Comparison of ENCODE assay signal across 18 mouse cellular contexts in the genomic region with DNA sequence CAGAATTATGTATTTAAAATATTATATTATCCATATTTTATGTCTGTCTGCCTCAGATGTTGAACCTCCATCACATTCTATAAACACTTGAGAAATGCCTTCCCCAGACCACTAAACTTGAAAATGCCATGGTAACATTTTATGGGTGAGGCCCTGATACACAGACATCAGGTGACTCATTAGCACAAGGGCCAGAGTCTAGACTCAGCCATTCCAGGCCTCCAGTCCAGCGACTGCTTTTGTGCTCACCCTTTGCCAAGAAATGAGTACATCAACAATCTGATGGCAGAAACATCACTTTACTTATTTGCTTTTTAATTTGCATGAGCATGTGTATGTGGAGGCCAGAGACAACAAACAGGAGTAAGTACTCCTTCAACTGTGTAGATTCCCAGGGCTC. TPM values are rescaled to one million over a fixed set of nuclear protein-coding genes. Genes with fewer than 3 reads are reported as not detected.
DNase-seq lines count a peak whose midpoint lies in the region; ATAC-seq and TF ChIP-seq lines count a peak whose summit lies in the region.
"Had no signal": no experiment of that assay in that cellular context is flagged by ENCODE, and none has a peak within 500 bp of the region (broad histone marks: within the 10 kb centered on the region; RNA-seq: fewer than 3 reads in every experiment).

No protein-coding gene starts in this region.

- 77% methylated on average over 1 of the region's 1 CpGs for WGBS in kidney, embryonic 15.5 days
- WGBS in intestine, postnatal 0 days = 27% methylated on average over 1 of the region's 1 CpGs
- WGBS in midbrain, embryonic 13.5 days = 95% methylated on average over 1 of the region's 1 CpGs

- ATAC-seq in kidney, embryonic 15.5 days (replicated peaks; ENCODE audit: low FRiP score) = no peak
- ATAC-seq in intestine, postnatal 0 days = peak; percentile 79
- ATAC-seq in midbrain, embryonic 13.5 days = no peak
- ATAC-seq: forebrain, embryonic 13.5 days; inflammation-experienced regulatory T-cells, adult 6 months; liver, postnatal 0 days had no signal

- no peak overlapping the region for H3K9ac ChIP-seq in kidney, embryonic 15.5 days
- H3K9ac ChIP-seq in intestine, postnatal 0 days (ENCODE audit: low read depth, low read length) = no peak overlapping the region
- H3K9ac ChIP-seq in midbrain, embryonic 13.5 days (replicated peaks) = no peak overlapping the region
- H3K9ac ChIP-seq: forebrain, embryonic 13.5 days; heart, embryonic 12.5 days; liver, postnatal 0 days had no signal

- TF ChIP-seq CTCF in intestine, postnatal 0 days (IDR thresholded peaks at IDR 0.05; ENCODE audit: low read depth) = no peak

- DNase-seq in kidney, adult 11 months = peak; percentile 33
- DNase-seq in urinary bladder, postnatal 14 days (ENCODE audit: low spot score) = peak; percentile 24
- no peak for DNase-seq in urinary bladder, postnatal 10 days (ENCODE audit: low spot score)
- no peak for DNase-seq in natural killer cell, adult 2 months (ENCODE audit: low spot score in 2 of 2)
- DNase-seq: cerebellum, adult 2 months; gastrocnemius, postnatal 10 days; liver, postnatal 0 days; right cerebral cortex, postnatal 14 days had no signal

- H3K4me3 ChIP-seq in kidney, embryonic 15.5 days (replicated peaks) = no peak overlapping the region
- no peak overlapping the region for H3K4me3 ChIP-seq in intestine, postnatal 0 days (ENCODE audit: low read depth, low read length)
- H3K4me3 ChIP-seq in midbrain, embryonic 13.5 days (replicated peaks) = no peak overlapping the region
- H3K4me3 ChIP-seq: forebrain, embryonic 13.5 days; heart, embryonic 12.5 days; midbrain, embryonic 10.5 days had no signal

- peaks cover 2% of the 10 kb centered on the region for H3K4me1 ChIP-seq in kidney, embryonic 15.5 days
- no peaks in the 10 kb centered on the region for H3K4me1 ChIP-seq in intestine, postnatal 0 days (replicated peaks; ENCODE audit: control insufficient read depth, insufficient read depth, low read length)
- no peaks in the 10 kb centered on the region for H3K4me1 ChIP-seq in midbrain, embryonic 13.5 days (replicated peaks)
- H3K4me1 ChIP-seq: forebrain, embryonic 13.5 days had no signal

- H3K9me3 ChIP-seq in kidney, embryonic 15.5 days (replicated peaks) = no peaks in the 10 kb centered on the region
- no peaks in the 10 kb centered on the region for H3K9me3 ChIP-seq in intestine, postnatal 0 days (ENCODE audit: control insufficient read depth)
- H3K9me3 ChIP-seq in midbrain, embryonic 13.5 days = no peaks in the 10 kb centered on the region
- H3K9me3 ChIP-seq: forebrain, embryonic 13.5 days; heart, embryonic 12.5 days; midbrain, embryonic 10.5 days had no signal

- no peaks in the 10 kb centered on the region for H3K27me3 ChIP-seq in kidney, embryonic 15.5 days
- no peaks in the 10 kb centered on the region for H3K27me3 ChIP-seq in intestine, postnatal 0 days (replicated peaks; ENCODE audit: control insufficient read depth, insufficient read depth, low read length)
- H3K27me3 ChIP-seq in midbrain, embryonic 13.5 days = no peaks in the 10 kb centered on the region
- H3K27me3 ChIP-seq: forebrain, embryonic 13.5 days; heart, embryonic 12.5 days had no signal

- no peaks in the 10 kb centered on the region for H3K36me3 ChIP-seq in kidney, embryonic 15.5 days
- H3K36me3 ChIP-seq in intestine, postnatal 0 days (ENCODE audit: control insufficient read depth, insufficient read depth) = no peaks in the 10 kb centered on the region
- H3K36me3 ChIP-seq in midbrain, embryonic 13.5 days = no peaks in the 10 kb centered on the region
- H3K36me3 ChIP-seq: heart, embryonic 12.5 days; midbrain, embryonic 10.5 days had no signal

- no peak overlapping the region for H3K4me2 ChIP-seq in kidney, embryonic 15.5 days
- no peak overlapping the region for H3K4me2 ChIP-seq in intestine, postnatal 0 days (replicated peaks; ENCODE audit: low read depth)
- H3K4me2 ChIP-seq in midbrain, embryonic 13.5 days (replicated peaks) = no peak overlapping the region
- H3K4me2 ChIP-seq: forebrain, embryonic 13.5 days; heart, embryonic 12.5 days had no signal

- no peak overlapping the region for H3K27ac ChIP-seq in kidney, embryonic 15.5 days
- H3K27ac ChIP-seq in intestine, postnatal 0 days (ENCODE audit: low read depth, low read length) = no peak overlapping the region
- no peak overlapping the region for H3K27ac ChIP-seq in midbrain, embryonic 13.5 days
- H3K27ac ChIP-seq: forebrain, embryonic 13.5 days; midbrain, embryonic 10.5 days had no signal

RNA-seq across cellular contexts. Expression of a gene that starts 22.0 kb away (rescaled TPM):
- polyA plus RNA-seq in kidney, embryonic 15.5 days (2015; fragmentation: Nextera tagmentation; extraction: Ambion mirVana) = 0.14 and 0.26 TPM in 2 replicates
- polyA plus RNA-seq in intestine, postnatal 0 days (2015; fragmentation: Nextera tagmentation; extraction: Ambion mirVana) = 1.1 TPM in 2 replicates
- polyA plus RNA-seq in midbrain, embryonic 13.5 days (2015; fragmentation: Nextera tagmentation; extraction: Ambion mirVana) = not detected in 2 replicates
- polyA plus RNA-seq: cerebellum, adult 2 months; cortical plate, adult 2 months; embryonic facial prominence, embryonic 14.5 days; forebrain, embryonic 13.5 days; heart, embryonic 12.5 days; inflammation-experienced regulatory T-cells, adult 6 months; limb, embryonic 11.5 days; liver, postnatal 0 days; midbrain, embryonic 10.5 days had no signal

Comparison
In these comparisons a context has a peak if more than half of its experiments do, and no peak if none do; other contexts are left out.
1. DNase-seq: peak in kidney, adult 11 months (single experiment) and urinary bladder, postnatal 14 days (single experiment); none in urinary bladder, postnatal 10 days (single experiment) and natural killer cell, adult 2 months (0 of 2).